Mouse (Mus musculus) kidney, adult 2 months (tissue): ENCODE data around the gene Cadps.

ENCODE experiments used
- CTCF ChIP-seq: fragments of 200-500 bp; conservative IDR thresholded peaks from 2 replicates; pipeline ENCODE4 v1.5.1; 2011; ENCODE audit warnings: low read depth, mild to moderate bottlenecking, control low read depth, low read length, moderate library complexity, mixed read lengths; ENCODE audit not compliant: insufficient read depth, insufficient read length
- POLR2A ChIP-seq: fragments of 200-500 bp; IDR thresholded peaks from one replicate; pipeline ENCODE4 v1.6.1; 2011; ENCODE audit warnings: low read depth, low read length, control low read depth

- no peak for TF ChIP-seq CTCF
- no peak for TF ChIP-seq POLR2A
Observed at GRCm38 (mm10) chr14:12530554-12530953, 292.3 kb downstream of the Cadps start.
